Mouse (Mus musculus) G1E (cell line): Measurements from ENCODE around the gene Dhrs9.

Experiments used
- CTCF ChIP-seq: IDR thresholded peaks from 2 replicates; pipeline ENCODE4 v1.5.1; 2012; ENCODE audit warnings: low read depth, low read length, inconsistent platforms, mixed read lengths
- GATA1 ChIP-seq: IDR thresholded peaks from 2 replicates; pipeline ENCODE4 v1.6.1; 2012; ENCODE audit warnings: borderline replicate concordance, low read length, inconsistent platforms, mixed read lengths

DNA sequence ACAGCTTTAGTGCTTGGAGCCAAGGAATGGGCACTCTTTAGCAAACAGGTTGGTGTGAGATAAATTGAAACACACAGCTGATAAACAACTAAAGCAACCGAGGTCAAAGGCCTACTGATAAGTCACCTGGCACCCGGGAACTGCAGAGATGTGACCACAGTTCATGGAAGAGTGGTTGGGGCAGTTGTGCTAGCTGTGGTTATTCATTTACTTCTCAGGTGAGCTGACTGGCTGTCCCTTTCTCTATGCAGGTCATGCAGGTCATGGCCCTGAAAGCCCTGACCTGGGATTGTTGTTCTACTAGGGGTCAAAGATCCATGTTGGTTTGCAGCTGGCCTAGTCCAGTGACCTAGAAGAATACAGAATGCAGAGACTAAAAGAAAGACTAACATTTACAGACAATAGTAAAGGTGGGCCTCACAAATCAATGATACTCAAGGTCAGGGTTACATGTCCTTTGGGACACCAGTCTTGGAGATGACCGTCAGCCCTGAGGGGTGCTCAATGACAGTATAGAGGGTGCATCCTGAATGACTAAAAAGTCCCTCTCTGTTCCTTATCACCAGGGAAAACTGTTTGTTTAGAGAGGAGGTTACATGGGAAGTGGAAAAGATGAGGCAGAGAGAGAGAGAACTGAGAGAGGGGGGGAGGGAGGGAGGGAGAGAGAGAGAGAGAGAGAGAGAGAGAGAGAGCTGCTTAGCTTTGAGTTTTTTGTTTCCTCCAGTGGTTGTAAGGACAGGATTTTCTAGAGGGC is 6.0 kb downstream of the Dhrs9 start:
- TF ChIP-seq CTCF, result no peak
- TF ChIP-seq GATA1, result no peak
